Mouse (Mus musculus): Measurements from ENCODE around the gene Ruvbl1.

Gene Ruvbl1

GRCm38 (mm10) chr6:88483913-88484312 is 18.7 kb downstream of the Ruvbl1 start:
- CTCF ChIA-PET: interaction anchor here in 1 of 4 experiments (0.9 kb wide), 1 partner anchor 9 kb away, joined by 5 read pairs; no protein-coding TSS in a partner anchor
- POLR2A ChIA-PET: interaction anchor here in 2 of 4 experiments (0.9 to 2.2 kb wide), 11 partner anchors 8 to 72 kb away, joined by 3 to 12 read pairs (median 4); partner anchors contain the start of genes Ruvbl1 (in 1 of the 2) and Sec61a1 (in 1 of the 2)

- POLR2A ChIA-PET: interaction anchor here in 3 of 4 experiments (0.6 to 2.2 kb wide), 5 partner anchors 8 to 1929 kb away, joined by 3 to 11 read pairs (median 3); partner anchors contain the start of gene Tpra1 (in 1 of the 3)
- CTCF ChIA-PET: interaction anchor here in 1 of 4 experiments (2.3 kb wide), 1 partner anchor 361 kb away, joined by 14 read pairs; no protein-coding TSS in a partner anchor
Observed at GRCm38 (mm10) chr6:88485378-88485777, 20.2 kb downstream of the Ruvbl1 start.

GRCm38 (mm10) chr6:88486893-88487292 is 21.7 kb downstream of the Ruvbl1 start:
- POLR2A ChIA-PET: interaction anchor here in 3 of 4 experiments (0.8 to 1.7 kb wide), 8 partner anchors 9 to 28 kb away, joined by 3 to 6 read pairs (median 4); partner anchors contain the start of gene Ruvbl1 (in 1 of the 3)
- CTCF ChIA-PET: interaction anchor here (0.6 to 2.3 kb wide), 8 partner anchors 39 to 545 kb away, joined by 3 to 14 read pairs (median 4); no protein-coding TSS in a partner anchor

DNA sequence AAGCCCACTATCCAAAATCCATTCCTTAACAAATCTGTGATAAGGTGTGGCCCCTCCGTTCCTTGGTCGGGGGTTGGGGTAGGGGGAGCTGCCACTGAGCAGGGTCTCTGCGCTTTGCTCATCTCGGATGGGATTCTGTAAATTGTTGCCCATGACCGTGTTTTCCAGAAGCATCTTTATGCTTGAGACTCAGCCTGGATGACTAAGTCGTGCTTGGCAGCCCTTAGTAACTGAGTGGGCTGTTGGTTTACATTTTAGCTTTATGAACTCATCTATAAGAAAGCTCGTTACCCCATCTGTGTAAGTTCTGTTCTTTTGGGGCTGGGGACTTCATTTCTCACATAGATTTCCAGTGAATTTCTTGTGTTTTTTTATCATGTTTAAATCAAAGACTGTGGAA is 23.8 kb downstream of the Ruvbl1 start:
- CTCF ChIA-PET: interaction anchor here in 3 of 4 experiments (0.5 to 1.3 kb wide), 4 partner anchors 91 to 1154 kb away, joined by 3 to 7 read pairs (median 4); partner anchors contain the start of gene Antxr1 (in 1 of the 3)
- POLR2A ChIA-PET: interaction anchor here in 2 of 4 experiments (0.5 to 1.5 kb wide), 6 partner anchors 9 to 364 kb away, joined by 3 to 4 read pairs (median 3); partner anchors contain the start of gene Sec61a1 (in 1 of the 2)

GRCm38 (mm10) chr6:88489834-88490233 is 24.6 kb downstream of the Ruvbl1 start:
- POLR2A ChIA-PET: interaction anchor here in 1 of 4 experiments (0.8 to 1.5 kb wide), 3 partner anchors 9 to 23 kb away, joined by 3 to 4 read pairs (median 3); no protein-coding TSS in a partner anchor
- CTCF ChIA-PET: no interaction called here

- CTCF ChIA-PET: no interaction called here
- POLR2A ChIA-PET: interaction anchor here in 2 of 4 experiments (0.5 to 3.4 kb wide), 3 partner anchors 9 to 212 kb away, joined by 3 to 12 read pairs (median 8); no protein-coding TSS in a partner anchor
Observed at GRCm38 (mm10) chr6:88490629-88491354, 25.6 kb downstream of the Ruvbl1 start.

DNA sequence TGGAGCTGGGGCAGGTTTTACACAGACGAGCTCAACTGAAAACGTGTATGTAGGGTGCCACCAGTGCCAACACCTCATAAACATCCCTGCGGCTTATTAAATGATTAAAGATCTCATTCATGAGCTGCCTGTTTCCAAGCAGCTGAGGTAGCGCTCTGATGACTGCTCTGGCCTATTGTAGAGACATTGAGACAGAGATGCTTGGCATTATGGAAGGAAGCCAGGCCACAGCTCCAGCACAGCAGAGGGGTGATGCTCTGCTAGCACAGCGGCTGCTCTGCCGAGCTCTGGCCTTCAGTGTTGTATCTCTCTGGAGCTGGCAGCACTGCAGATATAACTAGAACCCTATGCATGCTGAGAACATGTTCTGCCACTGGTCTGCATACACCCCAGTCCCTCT is 28.5 kb downstream of the Ruvbl1 start:
- ChIA-PET POLR2A (interaction anchor here in 3 of 4 experiments (0.7 to 3.4 kb wide), 14 partner anchors 8 to 369 kb away, joined by 3 to 12 read pairs (median 4); partner anchors contain the start of gene Abtb1 (in 1 of the 3)), CTCF (interaction anchor here in 2 of 4 experiments (0.6 to 0.9 kb wide), 4 partner anchors 10 to 370 kb away, joined by 3 to 5 read pairs (median 3); no protein-coding TSS in a partner anchor)

GRCm38 (mm10) chr6:88499481-88500404 is 34.5 kb downstream of the Ruvbl1 start:
- ChIA-PET CTCF (interaction anchor here (0.6 to 2.9 kb wide), 8 partner anchors 17 to 376 kb away, joined by 3 to 12 read pairs (median 3); no protein-coding TSS in a partner anchor), POLR2A (interaction anchor here (0.5 to 3.7 kb wide), 23 partner anchors 7 to 1057 kb away, joined by 3 to 12 read pairs (median 3); partner anchors contain the start of genes Abtb1 (in 1 of the 4) and Ruvbl1 (in 1 of the 4))

DNA sequence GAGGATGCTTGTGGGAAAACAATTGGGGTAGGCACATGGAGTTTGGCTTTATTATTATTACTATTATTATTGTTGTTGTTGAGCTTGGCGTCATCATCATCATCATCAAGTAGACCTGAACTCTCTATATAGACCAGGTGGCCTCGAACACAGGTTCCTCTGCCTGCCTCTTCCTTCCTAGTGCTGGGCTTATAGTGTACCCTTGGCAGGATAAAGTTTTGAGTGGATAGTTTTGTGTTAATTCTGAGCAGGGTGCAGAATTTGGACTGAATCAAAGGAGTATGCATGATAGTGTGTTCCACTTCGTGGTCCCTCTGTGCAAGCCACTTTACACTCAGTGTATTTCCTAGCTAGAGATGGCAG is 35.2 kb downstream of the Ruvbl1 start:
- ChIA-PET POLR2A (interaction anchor here in 3 of 4 experiments (0.5 to 3.7 kb wide), 7 partner anchors 8 to 377 kb away, joined by 3 to 13 read pairs (median 4); no protein-coding TSS in a partner anchor), CTCF (interaction anchor here in 2 of 4 experiments (2.8 to 2.9 kb wide), 2 partner anchors 376 to 377 kb away, joined by 9 to 12 read pairs; no protein-coding TSS in a partner anchor)

GRCm38 (mm10) chr6:88502030-88502970 is 37.1 kb downstream of the Ruvbl1 start:
- CTCF ChIA-PET: interaction anchor here in 3 of 4 experiments (0.6 to 2.8 kb wide), 7 partner anchors 10 to 378 kb away, joined by 3 to 19 read pairs (median 4); partner anchors contain the start of gene Abtb1 (in 1 of the 3)

DNA sequence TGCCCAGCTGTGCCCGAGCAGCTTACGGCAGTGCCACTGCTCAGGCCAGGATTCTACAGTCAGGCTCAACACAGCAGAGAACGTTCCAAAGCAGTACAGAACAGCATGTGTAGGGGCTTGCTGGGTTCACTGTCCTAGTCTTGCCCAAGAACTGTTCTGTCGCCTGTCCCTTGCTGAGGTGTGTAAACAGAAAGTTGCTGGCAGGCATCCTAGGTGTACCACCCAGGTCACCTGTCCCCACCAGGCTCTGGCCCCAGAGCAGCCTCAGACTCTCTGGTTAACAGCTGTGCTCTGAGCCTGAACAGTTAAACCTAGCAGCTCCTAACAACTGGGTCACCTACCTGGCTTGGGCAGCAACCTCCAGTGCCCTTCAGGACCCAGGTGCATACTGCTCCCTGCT is 37.8 kb downstream of the Ruvbl1 start:
- ChIA-PET POLR2A (interaction anchor here in 3 of 4 experiments (0.6 to 3.7 kb wide), 17 partner anchors 9 to 376 kb away, joined by 3 to 14 read pairs (median 4); partner anchors contain the start of genes Ruvbl1 (in 2 of the 3) and Sec61a1 (in 1 of the 3)), CTCF (interaction anchor here in 3 of 4 experiments (0.6 to 2.8 kb wide), 7 partner anchors 9 to 379 kb away, joined by 3 to 19 read pairs (median 4); partner anchors contain the start of gene Abtb1 (in 1 of the 3))

More at GRCm38 (mm10) chr6:88502030-88502970, 37.1 kb downstream of the Ruvbl1 start:
- POLR2A ChIA-PET: interaction anchor here (0.6 to 3.7 kb wide), 20 partner anchors 9 to 379 kb away, joined by 3 to 14 read pairs (median 4); partner anchors contain the start of genes Ruvbl1 (in 2 of the 4) and Sec61a1 (in 1 of the 4)

GRCm38 (mm10) chr6:88513984-88514383 is 48.8 kb downstream of the Ruvbl1 start:
- CTCF ChIA-PET: interaction anchor here in 1 of 4 experiments (0.7 to 1.0 kb wide), 2 partner anchors 340 to 391 kb away, joined by 3 to 4 read pairs; no protein-coding TSS in a partner anchor
- POLR2A ChIA-PET: interaction anchor here in 3 of 4 experiments (0.7 to 2.1 kb wide), 6 partner anchors 27 to 328 kb away, joined by 3 to 7 read pairs (median 5); partner anchors contain the start of gene Abtb1 (in 1 of the 3)

GRCm38 (mm10) chr6:88514546-88514945 is 49.3 kb downstream of the Ruvbl1 start:
- ChIA-PET POLR2A (interaction anchor here in 2 of 4 experiments (1.0 to 2.1 kb wide), 5 partner anchors 12 to 328 kb away, joined by 3 to 6 read pairs (median 5); partner anchors contain the start of gene Abtb1 (in 1 of the 2)), CTCF (interaction anchor here in 1 of 4 experiments (1.0 kb wide), 1 partner anchor 391 kb away, joined by 3 read pairs; no protein-coding TSS in a partner anchor)

DNA sequence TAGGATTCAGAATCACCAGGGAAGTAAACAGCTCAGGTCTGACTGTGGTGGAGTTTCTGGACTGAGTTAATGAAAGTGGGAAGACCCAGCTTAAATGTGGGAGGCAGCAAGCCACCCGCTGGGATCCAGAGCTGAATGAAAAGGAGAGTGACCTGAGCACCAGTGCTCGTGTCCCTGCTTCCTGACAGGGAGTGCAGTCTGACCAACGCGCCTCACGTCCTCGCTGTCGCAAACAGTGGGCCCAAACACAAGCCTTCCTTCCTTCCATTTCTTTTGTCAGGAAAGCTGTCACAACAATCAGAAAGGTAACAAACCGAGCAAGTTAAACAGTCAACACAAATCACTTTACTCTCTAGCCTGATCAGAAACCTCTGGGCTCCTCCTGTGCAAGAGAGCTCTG is 50.8 kb downstream of the Ruvbl1 start:
- CTCF ChIA-PET: interaction anchor here in 1 of 4 experiments (0.6 kb wide), 1 partner anchor 240 kb away, joined by 3 read pairs; no protein-coding TSS in a partner anchor
- POLR2A ChIA-PET: interaction anchor here in 3 of 4 experiments (0.6 to 2.1 kb wide), 8 partner anchors 9 to 542 kb away, joined by 3 to 6 read pairs (median 4); partner anchors contain the start of gene Abtb1 (in 1 of the 3)

DNA sequence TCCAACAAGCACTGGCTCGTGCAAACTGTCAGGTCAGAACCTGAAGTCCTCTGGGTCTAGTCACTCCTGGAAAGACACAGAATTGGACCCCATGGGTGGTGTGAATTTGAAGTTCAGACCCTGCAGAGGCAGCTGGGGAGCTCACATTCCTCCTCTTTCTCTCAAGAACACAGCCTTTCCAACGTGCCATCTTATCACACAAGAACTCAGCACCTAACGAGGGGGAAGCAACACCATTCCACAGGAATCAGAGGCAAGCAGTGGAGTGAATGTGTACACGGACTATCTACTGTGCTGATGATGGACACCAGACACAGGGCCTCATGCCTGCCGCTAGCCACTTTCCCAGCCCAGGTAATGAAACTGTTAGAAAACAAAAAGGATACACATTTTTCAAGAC is 51.5 kb downstream of the Ruvbl1 start:
- POLR2A ChIA-PET: interaction anchor here in 3 of 4 experiments (0.6 to 1.7 kb wide), 6 partner anchors 10 to 541 kb away, joined by 3 to 5 read pairs (median 4); no protein-coding TSS in a partner anchor
- CTCF ChIA-PET: no interaction called here

Data from embryonic stem cell, embryonic (primary cell).